Mouse (Mus musculus) intestine, embryonic 14.5 days (tissue): ENCODE measurements at regions not wholly inside any gene's neighbourhood (a gene's known extent, or its start where the extent isn't known, plus 50 kb on each side); places are given as distances from the start of the nearest gene placed in this dataset.

Source experiments
- ATAC-seq: fragments of 200-750 bp; cut with Nextera tagmentation; replicated peaks from 2 replicates; pipeline ENCODE4 v1.8.0; 2017; ENCODE audit warnings: low read depth, moderate number of reproducible peaks, moderate TSS enrichment, moderate library complexity; ENCODE audit not compliant: low FRiP score, low TSS enrichment
- DNase-seq: peaks from one replicate; pipeline ENCODE4 v3.0.0-alpha.2; 2018; ENCODE audit warnings: low spot score
- H3K27ac ChIP-seq: fragments of 300-500 bp; sonication (generic); 2 replicates; pipeline ENCODE4 v1.5.1; 2014; ENCODE audit warnings: low read depth, mild to moderate bottlenecking, control low read depth
- H3K27me3 ChIP-seq: fragments of 300-500 bp; sonication (generic); replicated peaks from 2 replicates; pipeline ENCODE4 v1.6.1; 2014; ENCODE audit warnings: low read length, control low read depth; ENCODE audit not compliant: control insufficient read depth, insufficient read depth
- H3K36me3 ChIP-seq: fragments of 300-500 bp; sonication (generic); 2 replicates; pipeline ENCODE4 v1.6.1; 2014; ENCODE audit warnings: low read length, control low read depth; ENCODE audit not compliant: control insufficient read depth, insufficient read depth
- H3K4me1 ChIP-seq: fragments of 300-500 bp; sonication (generic); replicated peaks from 2 replicates; pipeline ENCODE4 v1.6.1; 2014; ENCODE audit warnings: low read length, control low read depth, mixed read lengths; ENCODE audit not compliant: control insufficient read depth, insufficient read depth
- H3K4me2 ChIP-seq: fragments of 300-500 bp; sonication (generic); 2 replicates; pipeline ENCODE4 v1.6.1; 2014; ENCODE audit warnings: low read length
- H3K4me3 ChIP-seq: fragments of 300-500 bp; sonication (generic); 2 replicates; pipeline ENCODE4 v1.5.1; 2014; ENCODE audit warnings: low read depth, low read length, control low read depth, mixed read lengths
- H3K9ac ChIP-seq: fragments of 300-500 bp; sonication (generic); 2 replicates; pipeline ENCODE4 v1.6.1; 2014; ENCODE audit warnings: mild to moderate bottlenecking, low read length
- H3K9me3 ChIP-seq: fragments of 300-500 bp; sonication (generic); 2 replicates; pipeline ENCODE4 v1.6.1; 2016; ENCODE audit warnings: low read length, control low read depth; ENCODE audit not compliant: control insufficient read depth
- WGBS: fragments of 180-500 bp; shearing (Covaris S2); extraction: QIAGEN DNeasy Blood & Tissue Kit; methylation state at CpG from one replicate; pipeline ENCODE4 v1.1.7; 2014; 5-methylcytosine and 5-hydroxymethylcytosine counted together

- no peaks in the 10 kb centered on the region for H3K27me3 ChIP-seq
- no peaks in the 10 kb centered on the region for H3K9me3 ChIP-seq
- no peak overlapping the region for H3K9ac ChIP-seq
- H3K36me3 ChIP-seq: no peaks in the 10 kb centered on the region
- H3K27ac ChIP-seq: no peak overlapping the region
- H3K4me2 ChIP-seq: no peak overlapping the region
- DNase-seq (no peak), ATAC-seq (no peak)
- 73% methylated on average over 2 of the region's 2 CpGs for WGBS
- no peaks in the 10 kb centered on the region; the same call in 1 of the 2 replicates for H3K4me1 ChIP-seq
- no peak overlapping the region for H3K4me3 ChIP-seq
These were observed 677.6 kb downstream of the Diaph3 start for GRCm38 (mm10) chr14:86463388-86463787.

- WGBS: 34% methylated on average over 2 of the region's 2 CpGs
- Histone ChIP-seq H3K27me3 (no peaks in the 10 kb centered on the region), H3K4me2 (no peak overlapping the region), H3K4me1 (no peaks in the 10 kb centered on the region), H3K27ac (0 out of 2 replicates have a peak overlapping the region, but pooled peaks have one; percentile 11), H3K9ac (no peak overlapping the region), H3K9me3 (no peaks in the 10 kb centered on the region), H3K4me3 (no peak overlapping the region), H3K36me3 (no peaks in the 10 kb centered on the region)
- ATAC-seq (no peak), DNase-seq (no peak)
These were observed 687.9 kb downstream of the Diaph3 start for GRCm38 (mm10) chr14:86453142-86453541.

GRCm38 (mm10) chr14:86450616-86451015 lies 690.4 kb downstream of the Diaph3 start:
- no peaks in the 10 kb centered on the region for H3K27me3 ChIP-seq
- 73% methylated on average over 1 of the region's 1 CpGs for WGBS
- H3K9ac ChIP-seq: no peak overlapping the region
- H3K4me2 ChIP-seq: no peak overlapping the region
- no peak for DNase-seq
- no peak overlapping the region for H3K4me3 ChIP-seq
- H3K27ac ChIP-seq: no peak overlapping the region
- H3K9me3 ChIP-seq: no peaks in the 10 kb centered on the region
- no peaks in the 10 kb centered on the region for H3K36me3 ChIP-seq
- no peak for ATAC-seq
- no peaks in the 10 kb centered on the region for H3K4me1 ChIP-seq

- no peaks in the 10 kb centered on the region for H3K9me3 ChIP-seq
- DNase-seq: no peak
- H3K4me2 ChIP-seq: no peak overlapping the region
- H3K36me3 ChIP-seq: no peaks in the 10 kb centered on the region
- H3K27me3 ChIP-seq: no peaks in the 10 kb centered on the region
- H3K4me3 ChIP-seq: no peak overlapping the region
- no peak overlapping the region for H3K27ac ChIP-seq
- no peaks in the 10 kb centered on the region for H3K4me1 ChIP-seq
- 58% methylated on average over 4 of the region's 4 CpGs for WGBS
- H3K9ac ChIP-seq: no peak overlapping the region
- ATAC-seq: no peak
These were observed 695.9 kb downstream of the Diaph3 start for GRCm38 (mm10) chr14:86445139-86445538.

- H3K9me3 ChIP-seq: no peaks in the 10 kb centered on the region
- no peaks in the 10 kb centered on the region for H3K27me3 ChIP-seq
- H3K27ac ChIP-seq: no peak overlapping the region
- no peaks in the 10 kb centered on the region for H3K4me1 ChIP-seq
- DNase-seq (no peak), ATAC-seq (no peak)
- H3K4me3 ChIP-seq: no peak overlapping the region
- no peaks in the 10 kb centered on the region for H3K36me3 ChIP-seq
- WGBS: 68% methylated on average over 5 of the region's 5 CpGs
- no peak overlapping the region for H3K9ac ChIP-seq
- no peak overlapping the region for H3K4me2 ChIP-seq
These were observed 696.9 kb downstream of the Diaph3 start for GRCm38 (mm10) chr14:86443921-86444835.

GRCm38 (mm10) chr14:86441895-86442679 lies 698.9 kb downstream of the Diaph3 start:
- no peaks in the 10 kb centered on the region for H3K9me3 ChIP-seq
- DNase-seq: no peak
- no peak overlapping the region for H3K27ac ChIP-seq
- H3K9ac ChIP-seq: no peak overlapping the region
- no peak overlapping the region for H3K4me2 ChIP-seq
- H3K27me3 ChIP-seq: no peaks in the 10 kb centered on the region
- H3K36me3 ChIP-seq: no peaks in the 10 kb centered on the region
- H3K4me3 ChIP-seq: no peak overlapping the region
- no peaks in the 10 kb centered on the region for H3K4me1 ChIP-seq
- 90% methylated on average over 9 of the region's 9 CpGs for WGBS
- ATAC-seq: no peak

GRCm38 (mm10) chr14:86437383-86437782 lies 703.7 kb downstream of the Diaph3 start:
- Histone ChIP-seq H3K4me3 (no peak overlapping the region), H3K4me1 (no peaks in the 10 kb centered on the region), H3K9ac (no peak overlapping the region), H3K9me3 (no peaks in the 10 kb centered on the region), H3K27ac (no peak overlapping the region), H3K4me2 (no peak overlapping the region), H3K36me3 (no peaks in the 10 kb centered on the region), H3K27me3 (no peaks in the 10 kb centered on the region)
- no peak for DNase-seq
- no peak for ATAC-seq
- 83% methylated on average over 3 of the region's 3 CpGs for WGBS

GRCm38 (mm10) chr14:86435345-86435744 lies 705.7 kb downstream of the Diaph3 start:
- WGBS: 89% methylated on average over 2 of the region's 2 CpGs
- Histone ChIP-seq H3K36me3 (no peaks in the 10 kb centered on the region), H3K27me3 (no peaks in the 10 kb centered on the region), H3K9ac (no peak overlapping the region), H3K4me2 (no peak overlapping the region), H3K4me1 (no peaks in the 10 kb centered on the region), H3K27ac (no peak overlapping the region), H3K9me3 (no peaks in the 10 kb centered on the region), H3K4me3 (no peak overlapping the region)
- DNase-seq (no peak), ATAC-seq (no peak)
